ENCODE assay signal across 26 mouse cellular contexts in genomic region chr9:57384621-57385020, GRCm38 (mm10). TPM values are rescaled to one million over a fixed set of nuclear protein-coding genes. Genes with fewer than 3 reads are reported as not detected.
DNase-seq lines count a peak whose midpoint lies in the region; ATAC-seq and TF ChIP-seq lines count a peak whose summit lies in the region.
"Had no signal": no experiment of that assay in that cellular context is flagged by ENCODE, and none has a peak within 500 bp of the region (broad histone marks: within the 10 kb centered on the region; RNA-seq: fewer than 3 reads in every experiment).

No protein-coding gene starts in this region.

- in situ Hi-C loops in Patski (cut with MboI; ENCODE audit: low pct_unique_long_range_greater_than_20kb) = loop anchor here (5.0 kb wide), 1 partner anchor 43 kb away; no protein-coding TSS in a partner anchor

- peak; percentile 71 for ATAC-seq in lung, postnatal 0 days
- no peak for ATAC-seq in Patski
- ATAC-seq in granulocyte monocyte progenitor cell, adult 5-6 weeks (replicated peaks; ENCODE audit: poor library complexity, severe bottlenecking) = peak; percentile 82
- no peak for ATAC-seq in forebrain, embryonic 13.5 days
- ATAC-seq: forebrain, embryonic 16.5 days; hindbrain, postnatal 0 days; intestine, embryonic 15.5 days; liver, embryonic 12.5 days; liver, postnatal 0 days; midbrain, embryonic 15.5 days had no signal

- no peak for TF ChIP-seq CTCF in lung, postnatal 0 days (IDR thresholded peaks at IDR 0.05)
- no peak for TF ChIP-seq CTCF in Patski (IDR thresholded peaks at IDR 0.05)

- H3K27ac ChIP-seq in lung, postnatal 0 days (ENCODE audit: low read length) = no peak overlapping the region
- no peak overlapping the region for H3K27ac ChIP-seq in forebrain, embryonic 13.5 days
- H3K27ac ChIP-seq: forebrain, embryonic 10.5 days; gastrocnemius, adult 2 months; hindbrain, postnatal 0 days; intestine, embryonic 15.5 days; layer of hippocampus, adult 2 months; left cerebral cortex, adult 2 months; liver, embryonic 12.5 days; midbrain, embryonic 15.5 days had no signal

- POLR2A ChIA-PET in Patski (lab: Charles Lee) = no interaction called here

- H3K4me2 ChIP-seq in lung, postnatal 0 days (replicated peaks; ENCODE audit: low read depth, low read length) = no peak overlapping the region
- H3K4me2 ChIP-seq in forebrain, embryonic 13.5 days = no peak overlapping the region
- H3K4me2 ChIP-seq: intestine, embryonic 15.5 days; liver, embryonic 12.5 days; midbrain, embryonic 15.5 days had no signal

- no peaks in the 10 kb centered on the region for H3K27me3 ChIP-seq in lung, postnatal 0 days (replicated peaks; ENCODE audit: insufficient read depth, low read length)
- H3K27me3 ChIP-seq in Patski = no peaks in the 10 kb centered on the region
- H3K27me3 ChIP-seq in forebrain, embryonic 13.5 days = no peaks in the 10 kb centered on the region
- H3K27me3 ChIP-seq: intestine, embryonic 15.5 days; liver, embryonic 12.5 days; midbrain, embryonic 15.5 days had no signal

- no peak overlapping the region for H3K4me3 ChIP-seq in lung, postnatal 0 days (ENCODE audit: low read depth, low read length)
- no peak overlapping the region for H3K4me3 ChIP-seq in forebrain, embryonic 13.5 days
- H3K4me3 ChIP-seq: forebrain, embryonic 10.5 days; gastrocnemius, adult 2 months; intestine, embryonic 15.5 days; layer of hippocampus, adult 2 months; left cerebral cortex, adult 2 months; liver, embryonic 12.5 days; midbrain, embryonic 15.5 days had no signal

- peak; percentile 91 for DNase-seq in lung, postnatal 0 days (ENCODE audit: low spot score)
- DNase-seq in lung, postnatal 14 days = no peak
- peak; percentile 24 for DNase-seq in Patski (ENCODE audit: low read depth, low spot score)
- DNase-seq in yolk sac, embryonic 10.5 days (ENCODE audit: low spot score) = no peak
- no peak for DNase-seq in left cerebral cortex, postnatal 14 days (ENCODE audit: low spot score in 2 of 2)
- DNase-seq: adrenal gland, postnatal 36 days; cerebellum, adult 8-10 months; cerebellum, postnatal 36 days; gastrocnemius, adult 2 months; kidney, adult 2 months; kidney, postnatal 36 days; left cerebral cortex, postnatal 4 days; liver, postnatal 0 days; right cerebral cortex, postnatal 25 days; spleen, adult 18-20 months; thymus, postnatal 14 days had no signal

- TF ChIP-seq EP300 in lung, postnatal 0 days (IDR thresholded peaks at IDR 0.05) = peak; percentile 59; the same call in 1 of the 2 replicates

- no peaks in the 10 kb centered on the region for H3K9me3 ChIP-seq in lung, postnatal 0 days (ENCODE audit: low read length)
- no peaks in the 10 kb centered on the region for H3K9me3 ChIP-seq in forebrain, embryonic 13.5 days (replicated peaks)
- H3K9me3 ChIP-seq: forebrain, embryonic 10.5 days; intestine, embryonic 15.5 days; liver, embryonic 12.5 days; midbrain, embryonic 15.5 days had no signal

- intact Hi-C loops in left cerebral cortex, postnatal 14 days (cut with DNase I) = no loop called here

- WGBS in lung, postnatal 0 days = 63% methylated on average over 2 of the region's 2 CpGs
- WGBS in forebrain, embryonic 13.5 days = 90% methylated on average over 2 of the region's 2 CpGs

- no peaks in the 10 kb centered on the region for H3K4me1 ChIP-seq in lung, postnatal 0 days (ENCODE audit: insufficient read depth, low read depth, low read length)
- no peaks in the 10 kb centered on the region for H3K4me1 ChIP-seq in forebrain, embryonic 13.5 days
- H3K4me1 ChIP-seq: forebrain, embryonic 10.5 days; intestine, embryonic 15.5 days; liver, embryonic 12.5 days; midbrain, embryonic 15.5 days had no signal

- no peak overlapping the region for H3K9ac ChIP-seq in lung, postnatal 0 days (replicated peaks; ENCODE audit: low read depth)
- H3K9ac ChIP-seq in forebrain, embryonic 13.5 days = no peak overlapping the region
- H3K9ac ChIP-seq: intestine, embryonic 15.5 days; liver, embryonic 12.5 days; liver, postnatal 0 days; midbrain, embryonic 15.5 days had no signal

- CTCF ChIA-PET in Patski (lab: Charles Lee) = no interaction called here

- H3K36me3 ChIP-seq in lung, postnatal 0 days (ENCODE audit: insufficient read depth, low read length) = no peaks in the 10 kb centered on the region
- H3K36me3 ChIP-seq in forebrain, embryonic 13.5 days (ENCODE audit: poor library complexity, severe bottlenecking) = no peaks in the 10 kb centered on the region
- H3K36me3 ChIP-seq: forebrain, embryonic 10.5 days; intestine, embryonic 15.5 days; liver, embryonic 12.5 days; midbrain, embryonic 15.5 days had no signal

RNA-seq across cellular contexts. Expression of gene Ppcdc, which starts 55.3 kb away (rescaled TPM):
- 25.9 and 29.2 TPM in 2 replicates for polyA plus RNA-seq in lung, postnatal 0 days (2015; fragmentation: Nextera tagmentation; extraction: Ambion mirVana)
- 35.2 TPM for polyA plus RNA-seq in Patski (2021)
- total RNA-seq in granulocyte monocyte progenitor cell, adult 5-6 weeks (2014; fragmentation: Nextera tagmentation) = 19.4 and 25.2 TPM in 2 replicates
- total RNA-seq in granulocyte monocyte progenitor cell, adult 5-6 weeks (2017) = 10.0 and 13.4 TPM in 2 replicates
- total RNA-seq in left cerebral cortex, postnatal 14 days (2021) = 10 to 100 TPM; 14.4 to 14.7 TPM
- polyA plus RNA-seq in forebrain, embryonic 13.5 days (2015; fragmentation: Nextera tagmentation; extraction: Ambion mirVana) = 26.1 TPM in 2 replicates

Comparison
In these comparisons a context has a peak if more than half of its experiments do, and no peak if none do; other contexts are left out.
1. DNase-seq: peak in lung, postnatal 0 days (single experiment) and Patski (single experiment); none in lung, postnatal 14 days (single experiment), yolk sac, embryonic 10.5 days (single experiment) and left cerebral cortex, postnatal 14 days (0 of 2).
2. ATAC-seq: peak in lung, postnatal 0 days (single experiment) and granulocyte monocyte progenitor cell, adult 5-6 weeks (single experiment); none in Patski (single experiment) and forebrain, embryonic 13.5 days (single experiment).